Mouse (Mus musculus): Measurements from ENCODE around the gene Efl1.

- TF ChIP-seq CTCF (IDR thresholded peaks at IDR 0.05; ENCODE audit: insufficient read depth, low read length) = peak; percentile 64
- no peak for TF ChIP-seq POLR2A (IDR thresholded peaks at IDR 0.05; ENCODE audit: borderline replicate concordance, extremely low read depth, low read depth, low read length)
These were observed 49.3 kb downstream of the Efl1 start for GRCm38 (mm10) chr7:82697668-82698067.
